Mouse (Mus musculus) lung, embryonic 14.5 days (tissue): Measurements from ENCODE around the gene Pde4d. TPM values are rescaled to one million over a fixed set of nuclear protein-coding genes. Genes with fewer than 3 reads are reported as not detected.

ENCODE experiments used
- ATAC-seq: fragments of 200-750 bp; cut with Nextera tagmentation; 2 replicates; pipeline ENCODE4 v1.8.0; 2017; ENCODE audit warnings: mild to moderate bottlenecking, moderate TSS enrichment, moderate library complexity; ENCODE audit not compliant: insufficient read depth
- DNase-seq: peaks from one replicate; pipeline ENCODE4 v3.0.0-alpha.2; 2015
- H3K27ac ChIP-seq: fragments of 300-500 bp; sonication (generic); 2 replicates; pipeline ENCODE4 v1.5.1; 2014; ENCODE audit warnings: low read depth, mild to moderate bottlenecking, moderate library complexity
- H3K27me3 ChIP-seq: fragments of 300-500 bp; sonication (generic); 2 replicates; pipeline ENCODE4 v1.6.1; 2014; ENCODE audit warnings: low read length, control low read depth; ENCODE audit not compliant: insufficient read depth
- H3K36me3 ChIP-seq: fragments of 300-500 bp; sonication (generic); 2 replicates; pipeline ENCODE4 v1.6.1; 2014; ENCODE audit warnings: control low read depth; ENCODE audit not compliant: insufficient read depth
- H3K4me1 ChIP-seq: fragments of 300-500 bp; sonication (generic); 2 replicates; pipeline ENCODE4 v1.6.1; 2014; ENCODE audit warnings: antibody characterized with exemption, control low read depth; ENCODE audit not compliant: insufficient read depth
- H3K4me2 ChIP-seq: fragments of 300-500 bp; sonication (generic); 2 replicates; pipeline ENCODE4 v1.6.1; 2014; ENCODE audit warnings: mild to moderate bottlenecking
- H3K4me3 ChIP-seq: fragments of 300-500 bp; sonication (generic); 2 replicates; pipeline ENCODE4 v1.5.1; 2014; ENCODE audit warnings: low read depth, low read length
- H3K9ac ChIP-seq: fragments of 300-500 bp; sonication (generic); 2 replicates; pipeline ENCODE4 v1.6.1; 2014
- H3K9me3 ChIP-seq: fragments of 300-500 bp; sonication (generic); 2 replicates; pipeline ENCODE4 v1.6.1; 2016; ENCODE audit warnings: low read depth, low read length, control low read depth
- CTCF ChIP-seq: IDR thresholded peaks from 2 replicates; pipeline ENCODE4 v1.5.1; 2016; ENCODE audit warnings: antibody characterized with exemption, low read depth
- WGBS: fragments of 180-500 bp; shearing (Covaris S2); extraction: QIAGEN DNeasy Blood & Tissue Kit; methylation state at CpG from one replicate; pipeline ENCODE4 v1.1.7; 2014; 5-methylcytosine and 5-hydroxymethylcytosine counted together
- polyA plus RNA-seq: library from polyadenylated mRNA; unstranded; fragments of >200 nt; fragmentation: Nextera tagmentation; extraction: Ambion mirVana; gene quantifications from 2 replicates; pipeline ENCODE4 v1.2.1, GENCODE M21; 2014

Gene Pde4d
- polyA plus RNA-seq, 1 experiment from 2014 or later, result 16.2 TPM

- H3K9me3 ChIP-seq, result no peaks in the 10 kb centered on the region
- H3K36me3 ChIP-seq, result no peaks in the 10 kb centered on the region
- H3K4me2 ChIP-seq, result no peak overlapping the region
- ATAC-seq, result no peak
- TF ChIP-seq CTCF, result no peak
- H3K4me1 ChIP-seq, result no peaks in the 10 kb centered on the region
- no peaks in the 10 kb centered on the region for H3K27me3 ChIP-seq
- H3K4me3 ChIP-seq, result no peak overlapping the region
- no peak overlapping the region for H3K9ac ChIP-seq
- DNase-seq, result no peak
- H3K27ac ChIP-seq, result no peak overlapping the region
- WGBS, result 26% methylated on average over 5 of the region's 5 CpGs
Observed at GRCm38 (mm10) chr13:109775197-109775596, 1325.4 kb downstream of the Pde4d start.

GRCm38 (mm10) chr13:109776116-109776515 is 1326.4 kb downstream of the Pde4d start:
- H3K27ac ChIP-seq, result no peak overlapping the region

DNA sequence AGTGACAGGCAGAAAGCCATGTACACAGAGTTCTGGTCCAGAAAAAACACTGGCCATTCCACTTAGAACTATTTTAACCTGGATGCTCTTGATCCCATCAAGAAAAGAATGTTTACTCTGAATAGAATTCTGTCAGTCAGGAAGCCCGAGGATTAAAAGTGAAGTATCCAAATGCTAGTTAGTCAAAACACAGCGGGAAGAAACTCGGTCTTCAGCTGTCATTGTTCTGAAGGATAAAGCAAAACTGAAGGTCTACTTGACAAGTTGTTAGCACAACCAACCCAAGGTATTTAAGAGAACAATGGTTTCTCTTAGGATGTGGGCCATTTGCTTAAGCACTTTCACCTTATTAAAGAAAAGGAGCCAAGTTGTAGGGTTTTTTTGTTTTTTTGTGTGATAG is 1327.2 kb downstream of the Pde4d start:
- Histone ChIP-seq H3K4me1 (no peaks in the 10 kb centered on the region), H3K4me2 (no peak overlapping the region), H3K9ac (no peak overlapping the region), H3K27ac (no peak overlapping the region), H3K36me3 (no peaks in the 10 kb centered on the region), H3K4me3 (no peak overlapping the region), H3K9me3 (no peaks in the 10 kb centered on the region), H3K27me3 (no peaks in the 10 kb centered on the region)
- 41% methylated on average over 3 of the region's 3 CpGs for WGBS
- no peak for ATAC-seq
- TF ChIP-seq CTCF, result no peak
- DNase-seq, result no peak

More at GRCm38 (mm10) chr13:109776116-109776515, 1326.4 kb downstream of the Pde4d start:
- no peaks in the 10 kb centered on the region for H3K27me3 ChIP-seq
- DNase-seq (peak; percentile 99), ATAC-seq (peak; percentile 96)
- no peaks in the 10 kb centered on the region for H3K36me3 ChIP-seq
- H3K4me3 ChIP-seq, result peak overlapping the region; percentile 16; the same call in 1 of the 2 replicates
- TF ChIP-seq CTCF, result peak; percentile 95
- H3K9me3 ChIP-seq, result no peaks in the 10 kb centered on the region
- peak overlapping the region; percentile 58 for H3K4me2 ChIP-seq
- H3K9ac ChIP-seq, result peak overlapping the region; percentile 44; the same call in 1 of the 2 replicates
- WGBS, result 3% methylated on average over 11 of the region's 11 CpGs
- no peaks in the 10 kb centered on the region for H3K4me1 ChIP-seq

GRCm38 (mm10) chr13:109777441-109777840 is 1327.7 kb downstream of the Pde4d start:
- TF ChIP-seq CTCF, result no peak
- Histone ChIP-seq H3K36me3 (no peaks in the 10 kb centered on the region), H3K4me1 (no peaks in the 10 kb centered on the region), H3K27ac (no peak overlapping the region), H3K9me3 (no peaks in the 10 kb centered on the region), H3K9ac (no peak overlapping the region), H3K4me2 (no peak overlapping the region), H3K27me3 (no peaks in the 10 kb centered on the region), H3K4me3 (no peak overlapping the region)
- WGBS, result 84% methylated on average over 5 of the region's 5 CpGs
- DNase-seq (no peak), ATAC-seq (no peak)

GRCm38 (mm10) chr13:109778297-109778835 is 1328.6 kb downstream of the Pde4d start:
- 54% methylated on average over 9 of the region's 9 CpGs for WGBS
- H3K9me3 ChIP-seq, result no peaks in the 10 kb centered on the region
- no peaks in the 10 kb centered on the region for H3K4me1 ChIP-seq
- H3K4me2 ChIP-seq, result no peak overlapping the region
- no peak overlapping the region for H3K4me3 ChIP-seq
- no peak overlapping the region for H3K27ac ChIP-seq
- H3K9ac ChIP-seq, result no peak overlapping the region
- DNase-seq (no peak), ATAC-seq (no peak)
- no peak for TF ChIP-seq CTCF
- no peaks in the 10 kb centered on the region for H3K27me3 ChIP-seq
- H3K36me3 ChIP-seq, result no peaks in the 10 kb centered on the region

DNA sequence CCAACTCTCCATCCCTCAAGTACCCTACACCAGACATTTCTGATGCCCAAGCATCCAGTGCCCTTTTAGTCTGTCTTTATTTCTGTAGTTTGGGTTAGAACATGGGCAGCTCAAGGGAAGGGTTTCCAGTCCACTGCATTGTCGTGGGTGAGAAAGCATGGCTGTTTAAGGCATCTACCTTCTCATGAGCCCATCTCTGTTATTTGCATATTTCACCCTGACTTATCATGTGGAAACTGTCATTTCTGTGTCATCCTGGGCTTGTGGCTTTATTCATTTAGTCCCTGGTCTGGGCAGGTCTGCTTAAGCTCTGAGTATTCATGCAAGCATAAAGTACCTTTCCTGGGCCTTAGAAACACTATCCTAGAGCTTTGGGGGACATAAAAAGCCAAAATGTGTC is 1331.7 kb downstream of the Pde4d start:
- WGBS, result 86% methylated on average over 1 of the region's 1 CpGs
- Histone ChIP-seq H3K4me1 (no peaks in the 10 kb centered on the region), H3K4me2 (no peak overlapping the region), H3K27ac (no peak overlapping the region), H3K27me3 (no peaks in the 10 kb centered on the region), H3K9ac (no peak overlapping the region), H3K36me3 (no peaks in the 10 kb centered on the region), H3K4me3 (no peak overlapping the region), H3K9me3 (no peaks in the 10 kb centered on the region)
- DNase-seq (no peak), ATAC-seq (no peak)
- TF ChIP-seq CTCF, result no peak

GRCm38 (mm10) chr13:109788604-109789003 is 1338.9 kb downstream of the Pde4d start:
- H3K4me2 ChIP-seq, result no peak overlapping the region
- TF ChIP-seq CTCF, result no peak
- H3K9me3 ChIP-seq, result no peaks in the 10 kb centered on the region
- no peak overlapping the region for H3K27ac ChIP-seq
- no peak overlapping the region for H3K9ac ChIP-seq
- H3K36me3 ChIP-seq, result no peaks in the 10 kb centered on the region
- WGBS, result 82% methylated on average over 4 of the region's 4 CpGs
- ATAC-seq (no peak), DNase-seq (no peak)
- no peaks in the 10 kb centered on the region for H3K4me1 ChIP-seq
- no peaks in the 10 kb centered on the region for H3K27me3 ChIP-seq
- no peak overlapping the region for H3K4me3 ChIP-seq
